Mouse (Mus musculus) CH12.LX (cell line): ENCODE measurements at regions not wholly inside any gene's neighbourhood (a gene's known extent, or its start where the extent isn't known, plus 50 kb on each side); places are given as distances from the start of the nearest gene placed in this dataset.

Experiments used
- DNase-seq: peaks from one replicate; pipeline ENCODE4 v3.0.0-alpha.2; 2013; ENCODE audit errors: extremely low read depth
- H3K27ac ChIP-seq: 2 replicates; pipeline ENCODE4 v1.5.1; 2012; ENCODE audit warnings: low read depth, mild to moderate bottlenecking, control low read depth, moderate library complexity; ENCODE audit not compliant: insufficient read depth
- H3K27me3 ChIP-seq: replicated peaks from 2 replicates; pipeline ENCODE3; 2012; ENCODE audit warnings: inconsistent platforms
- H3K36me3 ChIP-seq, 2 experiments: replicated peaks in 1 of 2; 2 replicates each; pipeline versions ENCODE3 to v1.6.1; 2012; ENCODE audit warnings: inconsistent platforms in 1 of 2, low read length in 1 of 2, mild to moderate bottlenecking in 1 of 2, mixed read lengths in 1 of 2, moderate library complexity in 1 of 2; ENCODE audit not compliant: control insufficient read depth in 1 of 2, insufficient read depth in 1 of 2
- H3K4me1 ChIP-seq, 2 experiments: 2 replicates each; pipeline ENCODE4 v1.6.1; 2012; ENCODE audit warnings: inconsistent platforms in 1 of 2, moderate library complexity in 1 of 2; ENCODE audit not compliant: insufficient read depth in 2 of 2, control insufficient read depth in 1 of 2
- H3K4me2 ChIP-seq: 2 replicates; pipeline ENCODE4 v1.6.1; 2012; ENCODE audit warnings: low read depth, mild to moderate bottlenecking, control low read depth; ENCODE audit not compliant: poor library complexity, insufficient read depth, severe bottlenecking
- H3K4me3 ChIP-seq, 3 experiments: fragments of 150-350 bp in 1 of 3; sonication (generic) in 1 of 3; replicated peaks in 1 of 3; 2 replicates each; pipeline versions ENCODE3 to v1.5.1; 2011 to 2012; ENCODE audit warnings: low read depth in 2 of 3, low read length in 2 of 3, mild to moderate bottlenecking in 2 of 3, moderate library complexity in 2 of 3, control low read depth in 1 of 3, improper control_type of control experiment in 1 of 3, inconsistent platforms in 1 of 3, mixed read lengths in 1 of 3; ENCODE audit not compliant: poor library complexity in 1 of 3
- H3K79me2 ChIP-seq: replicated peaks from 2 replicates; pipeline ENCODE4 v1.6.1; 2012; ENCODE audit warnings: mild to moderate bottlenecking, moderate library complexity; ENCODE audit not compliant: control insufficient read depth, poor library complexity, insufficient read depth, severe bottlenecking; ENCODE audit errors: extremely low read depth
- H3K9ac ChIP-seq: 2 replicates; pipeline ENCODE4 v1.6.1; 2012; ENCODE audit warnings: low read depth, mild to moderate bottlenecking, control low read depth, moderate library complexity; ENCODE audit not compliant: insufficient read depth
- H3K9me3 ChIP-seq: replicated peaks from 2 replicates; pipeline ENCODE3; 2012; ENCODE audit warnings: low read length, inconsistent platforms, mixed read lengths
- BHLHE40 ChIP-seq: IDR thresholded peaks from 2 replicates; pipeline ENCODE4 v1.6.1; 2011; ENCODE audit warnings: mild to moderate bottlenecking, low read depth, low read length, improper control_type of control experiment
- CHD2 ChIP-seq: IDR thresholded peaks from 2 replicates; pipeline ENCODE4 v1.6.1; 2011; ENCODE audit warnings: low read length, improper control_type of control experiment
- CTCF ChIP-seq, 2 experiments: IDR thresholded peaks in 1 of 2; conservative IDR thresholded peaks in 1 of 2; 2 replicates each; pipeline ENCODE4 v1.5.1; 2011 to 2012; ENCODE audit warnings: low read depth in 2 of 2, low read length in 2 of 2, improper control_type of control experiment in 1 of 2, inconsistent platforms in 1 of 2, mild to moderate bottlenecking in 1 of 2, moderate library complexity in 1 of 2
- ELF1 ChIP-seq: IDR thresholded peaks from 2 replicates; pipeline ENCODE4 v1.6.1; 2014; ENCODE audit warnings: low read depth, mild to moderate bottlenecking, inconsistent platforms, low read length, improper control_type of control experiment
- ETS1 ChIP-seq: conservative IDR thresholded peaks from 2 replicates; pipeline ENCODE4 v1.6.1; 2012; ENCODE audit warnings: low read depth, mild to moderate bottlenecking, inconsistent platforms, low read length, improper control_type of control experiment, moderate library complexity
- KAT2A ChIP-seq: IDR thresholded peaks from 2 replicates; pipeline ENCODE4 v1.6.1; 2012; ENCODE audit warnings: low read length, improper control_type of control experiment, inconsistent platforms; ENCODE audit not compliant: insufficient replicate concordance
- MAZ ChIP-seq: IDR thresholded peaks from 2 replicates; pipeline ENCODE4 v1.6.1; 2012; ENCODE audit warnings: low read depth, mild to moderate bottlenecking, inconsistent platforms, low read length, improper control_type of control experiment, moderate library complexity
- NELFE ChIP-seq: IDR thresholded peaks from 2 replicates; pipeline ENCODE4 v1.6.1; 2011; ENCODE audit warnings: low read depth, low read length, improper control_type of control experiment
- NRF1 ChIP-seq: IDR thresholded peaks from 2 replicates; pipeline ENCODE4 v1.6.1; 2014; ENCODE audit warnings: low read depth, mild to moderate bottlenecking, inconsistent platforms, low read length, improper control_type of control experiment, moderate library complexity
- PAX5 ChIP-seq: IDR thresholded peaks from 2 replicates; pipeline ENCODE4 v1.6.1; 2012; ENCODE audit warnings: low read length, inconsistent platforms, mixed read lengths
- RAD21 ChIP-seq: IDR thresholded peaks from 2 replicates; pipeline ENCODE4 v1.6.1; 2011; ENCODE audit warnings: low read depth, mild to moderate bottlenecking, low read length, improper control_type of control experiment, moderate library complexity
- TCF12 ChIP-seq: IDR thresholded peaks from 2 replicates; pipeline ENCODE4 v1.6.1; 2014; ENCODE audit warnings: low read depth, mild to moderate bottlenecking, inconsistent platforms, low read length, improper control_type of control experiment
- UBTF ChIP-seq: IDR thresholded peaks from 2 replicates; pipeline ENCODE4 v1.6.1; 2012; ENCODE audit warnings: low read depth, mild to moderate bottlenecking, inconsistent platforms, low read length, improper control_type of control experiment, moderate library complexity
- ZC3H11A ChIP-seq: IDR thresholded peaks from 2 replicates; pipeline ENCODE4 v1.6.1; 2012; ENCODE audit warnings: low read depth, mild to moderate bottlenecking, inconsistent platforms, low read length, improper control_type of control experiment
- dilution Hi-C: fragments of 300-500 bp; cut with MboI; formaldehyde crosslinking; loops from 2 replicates; pipeline ENCODE4 v1.14.3; 2020; ENCODE audit warnings: low sequenced_read_pairs; ENCODE audit not compliant: extremely low pct_unique_long_range_greater_than_20kb, extremely low pct_ligation_motif_present
- in situ Hi-C: fragments of 300-500 bp; cut with MboI; formaldehyde crosslinking; loops from 3 replicates; pipeline ENCODE4 v1.14.3; 2019; ENCODE audit warnings: low sequenced_read_pairs, low pct_ligation_motif_present, low pct_unique_long_range_greater_than_20kb, mixed read lengths

DNA sequence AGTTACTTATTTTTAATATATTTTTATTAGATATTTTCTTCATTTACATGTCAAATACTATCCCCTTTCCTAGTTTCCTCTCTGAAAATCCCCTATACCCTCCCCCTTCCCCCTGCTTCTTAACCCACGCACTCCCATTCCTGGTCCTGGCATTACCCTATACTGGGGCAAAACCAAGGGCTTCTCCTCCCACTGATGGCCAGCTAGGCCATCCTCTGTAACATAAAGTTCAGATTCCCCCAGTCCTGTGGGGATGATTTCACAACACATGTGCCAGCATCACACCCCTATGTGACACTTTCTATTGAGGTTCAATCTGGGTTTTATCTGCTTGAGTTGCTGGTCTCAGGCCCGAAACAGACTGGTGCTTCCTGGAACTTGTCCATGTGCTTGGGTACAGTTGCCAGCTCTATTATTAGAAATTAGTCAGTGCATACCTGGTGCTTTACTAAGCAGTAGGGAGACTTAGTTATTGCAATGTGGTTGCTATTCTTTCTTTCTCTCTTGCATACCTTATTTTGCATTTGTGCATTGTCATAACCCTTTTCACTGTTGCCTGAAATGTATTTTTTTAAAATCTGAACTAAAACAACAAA, 295.5 kb downstream of the Grxcr1 start:
- dilution Hi-C loops, result no loop called here
- no peak overlapping the region for H3K4me3 ChIP-seq

DNA sequence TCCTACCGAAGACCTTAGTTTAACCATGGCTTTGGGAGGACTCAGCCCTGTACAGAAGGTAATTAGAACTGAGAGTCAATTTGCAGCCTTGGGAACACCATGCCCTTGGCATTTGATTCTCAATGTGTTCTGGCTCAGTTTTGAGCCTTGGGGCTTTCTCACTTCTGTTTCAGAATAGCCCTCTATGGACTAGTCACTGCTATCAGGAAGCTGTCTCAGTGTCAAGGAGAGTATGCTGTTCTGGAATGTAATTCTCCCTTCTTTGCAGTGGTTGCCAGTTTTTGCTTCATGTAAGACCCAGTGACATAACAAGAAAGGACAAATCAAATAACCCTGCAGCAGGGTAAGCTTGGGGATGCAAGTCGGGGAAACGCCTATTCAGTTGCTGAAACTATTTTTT, 297.7 kb downstream of the Grxcr1 start:
- H3K4me3 ChIP-seq, result no peak overlapping the region
- no peaks in the 10 kb centered on the region for H3K4me1 ChIP-seq
- dilution Hi-C loops, result no loop called here
- H3K27me3 ChIP-seq, result no peaks in the 10 kb centered on the region
- H3K36me3 ChIP-seq, result no peaks in the 10 kb centered on the region
- H3K9me3 ChIP-seq, result no peaks in the 10 kb centered on the region
- no peak for DNase-seq
- no peak overlapping the region for H3K4me2 ChIP-seq
- H3K79me2 ChIP-seq, result no peaks in the 10 kb centered on the region
- no peak for TF ChIP-seq CTCF (conservative IDR thresholded peaks at IDR 0.05 in 1 of 2, IDR thresholded peaks at IDR 0.05 in 1 of 2; ENCODE audit: low read depth in 2 of 2, low read length in 2 of 2)
- no peak for TF ChIP-seq PAX5
- no peak for TF ChIP-seq UBTF
- no peak for TF ChIP-seq TCF12
- TF ChIP-seq ETS1, result no peak
- no peak for TF ChIP-seq CHD2
- TF ChIP-seq NRF1, result no peak
- TF ChIP-seq NELFE, result no peak
- no peak for TF ChIP-seq MAZ
- no peak overlapping the region for H3K9ac ChIP-seq
- in situ Hi-C loops, result no loop called here
- no peak overlapping the region for H3K27ac ChIP-seq

More for the DNA sequence above, 295.5 kb downstream of the Grxcr1 start:
- Histone ChIP-seq H3K27me3 (no peaks in the 10 kb centered on the region), H3K4me1 (no peaks in the 10 kb centered on the region), H3K27ac (no peak overlapping the region), H3K79me2 (no peaks in the 10 kb centered on the region), H3K36me3 (no peaks in the 10 kb centered on the region), H3K4me2 (no peak overlapping the region), H3K9ac (no peak overlapping the region), H3K9me3 (no peaks in the 10 kb centered on the region)
- DNase-seq, result no peak
- in situ Hi-C loops, result no loop called here
- TF ChIP-seq CHD2 (no peak), KAT2A (no peak), ELF1 (no peak), BHLHE40 (no peak), PAX5 (no peak), RAD21 (no peak)

DNA sequence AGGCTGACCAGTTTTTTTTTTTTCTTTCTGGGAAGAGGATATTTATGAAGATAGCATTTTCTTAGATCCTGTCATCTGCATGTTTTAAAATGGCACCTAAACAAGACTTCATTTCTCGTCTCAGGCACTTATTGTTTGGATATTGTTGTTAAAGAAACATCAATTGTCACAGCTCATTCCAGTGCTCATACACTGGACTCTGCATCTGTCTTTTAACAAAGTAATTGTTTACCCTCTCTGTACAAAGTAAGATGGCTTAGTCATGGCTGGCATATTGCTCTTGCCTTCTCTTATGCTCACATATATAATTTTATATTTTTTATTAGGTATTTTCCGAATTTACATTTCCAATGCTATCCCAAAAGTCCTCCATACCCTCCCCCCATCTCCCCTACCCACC, 298.2 kb downstream of the Grxcr1 start:
- Histone ChIP-seq H3K9me3 (no peaks in the 10 kb centered on the region), H3K27ac (no peak overlapping the region), H3K36me3 (no peaks in the 10 kb centered on the region), H3K4me3 (no peak overlapping the region), H3K27me3 (no peaks in the 10 kb centered on the region), H3K4me2 (no peak overlapping the region), H3K79me2 (no peaks in the 10 kb centered on the region), H3K9ac (no peak overlapping the region), H3K4me1 (no peaks in the 10 kb centered on the region)
- in situ Hi-C loops (no loop called here), dilution Hi-C loops (no loop called here)
- TF ChIP-seq ZC3H11A, result no peak
- DNase-seq, result no peak
